Mouse (Mus musculus) heart, embryonic 14.5 days (tissue): ENCODE results near the gene Taf9. TPM values are rescaled to one million over a fixed set of nuclear protein-coding genes. Genes with fewer than 3 reads are reported as not detected.

ENCODE experiments used
- polyA plus RNA-seq: library from polyadenylated mRNA; unstranded; fragments of >200 nt; fragmentation: Nextera tagmentation; extraction: Ambion mirVana; gene quantifications from 2 replicates; pipeline ENCODE4 v1.2.1, GENCODE M21; 2014

Gene Taf9
- polyA plus RNA-seq, 1 experiment from 2014 or later, result 8.5 TPM

Other genes starting within 250 kb of the Taf9 start
- gene Naip1, start 198.7 kb upstream of the Taf9 start, polyA plus RNA-seq, result not detected in 2 replicates
- 51.4 and 55.4 TPM in 2 replicates for gene Gtf2h2, start 159.0 kb upstream of the Taf9 start, polyA plus RNA-seq
- 2.0 and 2.1 TPM in 2 replicates for gene Ocln, start 98.9 kb upstream of the Taf9 start, polyA plus RNA-seq
- gene Marveld2, start 34.6 kb upstream of the Taf9 start, polyA plus RNA-seq, result 3.1 and 3.6 TPM in 2 replicates
- gene Ak6, start 600 bp upstream of the Taf9 start, polyA plus RNA-seq, result 246 and 262 TPM in 2 replicates
- gene Rad17, start 528 bp upstream of the Taf9 start, polyA plus RNA-seq, result 25.1 and 26.3 TPM in 2 replicates
- gene Ccdc125, start 18.1 kb downstream of the Taf9 start, polyA plus RNA-seq, result 3.5 and 3.8 TPM in 2 replicates
- 69.2 and 70.2 TPM in 2 replicates for gene Cdk7, start 79.4 kb downstream of the Taf9 start, polyA plus RNA-seq
- 288 and 291 TPM in 2 replicates for gene Mrps36, start 93.1 kb downstream of the Taf9 start, polyA plus RNA-seq
- gene Cenph, start 124.3 kb downstream of the Taf9 start, polyA plus RNA-seq, result 18.0 and 18.1 TPM in 2 replicates
- gene Ccnb1, start 135.0 kb downstream of the Taf9 start, polyA plus RNA-seq, result 188 and 214 TPM in 2 replicates
- 38.5 and 41.9 TPM in 2 replicates for gene Slc30a5, start 181.8 kb downstream of the Taf9 start, polyA plus RNA-seq